Mouse (Mus musculus) limb, embryonic 12.5 days (tissue): Measurements from ENCODE around the gene Cdk14. TPM values are rescaled to one million over a fixed set of nuclear protein-coding genes. Genes with fewer than 3 reads are reported as not detected.

Experiments
- ATAC-seq: fragments of 200-750 bp; cut with Nextera tagmentation; 2 replicates; pipeline ENCODE4 v1.8.0; 2017; ENCODE audit warnings: low read depth, moderate TSS enrichment; ENCODE audit not compliant: insufficient number of reproducible peaks, insufficient read depth, low FRiP score, low TSS enrichment
- H3K27ac ChIP-seq: fragments of 300-500 bp; sonication (generic); 2 replicates; pipeline ENCODE4 v1.5.1; 2016; ENCODE audit warnings: mild to moderate bottlenecking, moderate library complexity
- H3K27me3 ChIP-seq: fragments of 300-500 bp; sonication (generic); 2 replicates; pipeline ENCODE4 v1.6.1; 2016; ENCODE audit warnings: mild to moderate bottlenecking, moderate library complexity
- H3K36me3 ChIP-seq: fragments of 300-500 bp; sonication (generic); 2 replicates; pipeline ENCODE4 v1.6.1; 2016; ENCODE audit warnings: mild to moderate bottlenecking, moderate library complexity
- H3K4me1 ChIP-seq: fragments of 300-500 bp; sonication (generic); replicated peaks from 2 replicates; pipeline ENCODE4 v1.6.1; 2016
- H3K4me2 ChIP-seq: fragments of 300-500 bp; sonication (generic); 2 replicates; pipeline ENCODE4 v1.6.1; 2016; ENCODE audit warnings: mild to moderate bottlenecking, moderate library complexity
- H3K4me3 ChIP-seq: fragments of 300-500 bp; sonication (generic); replicated peaks from 2 replicates; pipeline ENCODE4 v1.5.1; 2016; ENCODE audit warnings: mild to moderate bottlenecking
- H3K9ac ChIP-seq: fragments of 300-500 bp; sonication (generic); replicated peaks from 2 replicates; pipeline ENCODE4 v1.6.1; 2016; ENCODE audit warnings: mild to moderate bottlenecking, moderate library complexity
- H3K9me3 ChIP-seq: fragments of 300-500 bp; sonication (generic); 2 replicates; pipeline ENCODE4 v1.6.1; 2016; ENCODE audit warnings: mild to moderate bottlenecking, moderate library complexity
- WGBS: fragments of 180-500 bp; shearing (Covaris S2); methylation state at CpG from one replicate; pipeline ENCODE4 v1.1.7; 2016; 5-methylcytosine and 5-hydroxymethylcytosine counted together
- polyA plus RNA-seq: library from polyadenylated mRNA; unstranded; fragments of >200 nt; fragmentation: Nextera tagmentation; extraction: Ambion mirVana; gene quantifications from 2 replicates; pipeline ENCODE4 v1.2.1, GENCODE M21; 2016

Cdk14 gene
- polyA plus RNA-seq, 1 experiment from 2014 or later = 27.6 TPM

DNA sequence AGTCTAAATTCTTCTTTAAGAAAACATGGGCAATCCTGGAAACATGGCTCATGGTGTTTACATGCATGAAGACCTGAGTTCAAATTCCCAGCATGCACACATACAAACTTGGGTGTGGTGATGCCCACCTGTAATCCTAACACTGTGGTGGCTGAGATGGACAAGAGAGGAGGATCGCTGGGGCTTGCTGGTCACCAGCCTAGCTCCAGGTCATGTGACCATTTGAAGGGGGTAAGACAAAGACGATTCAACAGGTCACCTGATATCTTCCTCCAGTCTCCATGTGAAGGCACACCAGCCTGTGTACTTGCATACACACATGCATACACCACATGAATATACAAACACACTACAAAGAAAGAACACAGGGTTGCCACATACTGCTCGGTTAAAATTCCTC lies 406.3 kb downstream of the Cdk14 start:
- no peak overlapping the region for H3K9ac ChIP-seq
- WGBS = 90% methylated on average over 3 of the region's 3 CpGs
- no peak overlapping the region for H3K27ac ChIP-seq
- H3K36me3 ChIP-seq = no peaks in the 10 kb centered on the region
- H3K4me3 ChIP-seq = no peak overlapping the region
- no peaks in the 10 kb centered on the region for H3K27me3 ChIP-seq
- H3K9me3 ChIP-seq = no peaks in the 10 kb centered on the region
- no peaks in the 10 kb centered on the region for H3K4me1 ChIP-seq
- no peak overlapping the region for H3K4me2 ChIP-seq
- ATAC-seq = no peak

DNA sequence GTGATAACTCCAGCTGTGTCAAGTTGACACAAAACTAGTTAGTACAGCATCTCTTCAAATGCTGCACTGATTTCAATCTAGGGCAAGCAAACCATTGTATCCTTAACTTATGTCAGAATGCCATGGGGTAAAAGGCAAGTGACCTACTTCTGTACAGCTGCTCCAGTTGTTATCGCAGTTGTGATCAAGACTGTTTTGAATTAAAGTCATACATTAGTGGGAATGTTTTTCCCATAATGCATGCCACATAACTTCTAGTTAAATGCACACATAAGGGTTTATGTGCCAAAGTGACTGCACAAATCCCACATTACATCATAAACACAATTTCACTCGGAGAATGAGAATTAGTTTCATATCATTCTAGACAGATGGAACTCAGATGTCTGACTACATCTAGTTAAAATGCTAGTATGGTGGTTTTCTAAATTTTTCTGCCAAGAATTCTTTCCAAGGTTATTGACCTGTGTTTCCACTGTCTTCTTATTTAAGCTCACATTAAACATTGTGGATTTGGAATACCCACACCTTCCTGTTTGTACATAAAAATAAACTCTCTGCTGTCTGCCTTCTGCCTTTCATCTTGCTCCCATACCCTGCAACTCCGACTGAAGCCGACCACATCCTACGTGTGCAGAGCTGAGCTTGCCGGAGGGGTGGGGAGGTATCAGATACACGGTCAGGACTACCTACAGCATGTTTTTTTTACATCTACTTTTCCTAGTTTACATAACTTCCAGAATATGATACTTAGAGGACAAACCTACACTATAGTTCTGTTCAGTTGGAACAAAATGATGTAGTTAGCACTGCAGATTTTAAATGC lies 407.4 kb downstream of the Cdk14 start:
- Histone ChIP-seq H3K27me3 (no peaks in the 10 kb centered on the region), H3K27ac (no peak overlapping the region), H3K4me2 (no peak overlapping the region), H3K9me3 (no peaks in the 10 kb centered on the region), H3K4me3 (no peak overlapping the region), H3K9ac (no peak overlapping the region), H3K36me3 (no peaks in the 10 kb centered on the region), H3K4me1 (no peaks in the 10 kb centered on the region)
- WGBS = 60% methylated on average over 7 of the region's 7 CpGs
- no peak for ATAC-seq

DNA sequence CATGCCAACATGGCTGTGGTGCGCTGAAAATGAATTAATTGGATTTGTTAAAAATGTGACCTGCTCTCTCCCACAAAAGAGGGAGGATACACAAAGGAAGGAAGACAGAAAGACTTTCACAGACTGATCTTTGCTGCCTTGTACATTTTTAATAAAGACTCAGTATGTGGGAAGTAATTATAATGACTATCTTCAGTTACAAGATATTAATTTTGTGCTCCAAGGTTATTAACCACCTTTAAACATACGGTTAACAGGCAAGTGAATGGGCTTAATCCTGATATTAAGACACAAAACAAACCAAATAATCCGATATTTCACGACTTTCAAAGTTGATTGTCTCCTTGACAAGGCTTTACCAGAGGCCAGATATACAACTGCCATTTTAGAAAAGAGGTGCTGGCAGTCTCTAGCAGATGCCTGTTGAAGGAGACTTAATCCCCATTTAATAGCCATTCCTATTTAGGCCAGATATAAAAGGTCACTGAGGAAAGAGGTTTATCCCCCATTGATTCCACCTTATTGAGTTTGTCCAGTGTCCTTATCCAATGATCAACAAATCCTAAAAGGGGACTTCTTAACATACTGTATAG lies 411.9 kb downstream of the Cdk14 start:
- Histone ChIP-seq H3K27ac (no peak overlapping the region), H3K36me3 (no peaks in the 10 kb centered on the region), H3K4me3 (no peak overlapping the region), H3K9ac (no peak overlapping the region), H3K4me1 (no peaks in the 10 kb centered on the region), H3K9me3 (no peaks in the 10 kb centered on the region), H3K27me3 (no peaks in the 10 kb centered on the region), H3K4me2 (no peak overlapping the region)
- ATAC-seq = no peak
- 89% methylated on average over 4 of the region's 4 CpGs for WGBS

DNA sequence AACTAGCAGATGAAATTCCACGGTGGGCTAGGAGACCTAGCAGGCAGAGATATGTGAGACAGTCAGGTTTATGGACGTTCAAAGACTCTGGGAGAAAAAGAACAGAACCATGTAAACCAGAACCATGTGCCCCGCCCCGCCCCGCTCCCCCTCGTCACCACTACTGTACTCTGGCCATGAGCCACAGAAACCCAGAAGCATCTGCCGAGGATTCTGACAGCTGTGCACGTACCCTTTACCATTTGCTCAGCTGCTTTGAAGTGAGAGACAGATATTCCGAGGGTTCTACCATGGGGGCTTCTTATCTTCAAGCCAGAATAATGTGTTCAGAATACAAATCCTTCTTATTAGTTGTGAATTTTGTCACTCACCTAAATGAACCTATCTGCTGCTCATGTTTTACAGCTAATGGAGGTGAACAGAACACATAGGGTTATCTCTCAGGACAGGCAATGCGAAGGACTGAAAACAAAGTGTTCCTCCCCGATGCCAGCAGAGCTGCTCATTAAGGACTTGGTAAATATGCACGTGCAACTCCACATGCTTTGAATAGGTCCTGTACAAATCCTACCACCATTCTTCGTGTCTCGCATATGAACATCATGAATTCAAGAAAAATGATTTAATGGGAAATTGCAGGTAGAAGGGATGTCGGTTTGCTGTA lies 412.5 kb downstream of the Cdk14 start:
- Histone ChIP-seq H3K4me2 (no peak overlapping the region), H3K4me1 (no peaks in the 10 kb centered on the region), H3K27me3 (no peaks in the 10 kb centered on the region), H3K27ac (no peak overlapping the region), H3K4me3 (no peak overlapping the region), H3K9ac (no peak overlapping the region), H3K9me3 (no peaks in the 10 kb centered on the region), H3K36me3 (no peaks in the 10 kb centered on the region)
- ATAC-seq = no peak
- WGBS = 84% methylated on average over 15 of the region's 15 CpGs

DNA sequence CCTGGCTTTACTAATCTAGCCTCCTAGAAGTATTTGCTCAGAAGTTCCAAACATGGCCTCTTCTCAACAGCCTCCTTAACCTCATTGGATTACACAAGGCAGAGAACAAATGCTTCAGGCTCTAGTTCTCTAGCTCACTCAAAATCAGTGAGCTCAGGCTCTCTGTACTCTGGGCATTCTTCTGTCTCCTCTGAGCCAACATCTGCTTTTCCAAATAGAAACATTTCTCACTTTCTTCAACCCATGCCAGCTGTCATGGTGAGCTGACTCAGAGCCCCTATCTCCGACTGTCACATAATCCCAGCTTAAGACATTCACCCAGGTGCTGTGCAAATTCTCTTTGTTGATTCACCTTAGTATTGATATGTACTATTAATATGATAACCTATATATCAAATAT lies 414.5 kb downstream of the Cdk14 start:
- no peaks in the 10 kb centered on the region for H3K4me1 ChIP-seq
- ATAC-seq = no peak
- no peak overlapping the region for H3K4me3 ChIP-seq
- no peaks in the 10 kb centered on the region for H3K36me3 ChIP-seq
- no peaks in the 10 kb centered on the region for H3K27me3 ChIP-seq
- H3K27ac ChIP-seq = no peak overlapping the region
- no peak overlapping the region for H3K4me2 ChIP-seq
- H3K9me3 ChIP-seq = no peaks in the 10 kb centered on the region
- WGBS = 91% methylated on average over 1 of the region's 1 CpGs
- no peak overlapping the region for H3K9ac ChIP-seq

DNA sequence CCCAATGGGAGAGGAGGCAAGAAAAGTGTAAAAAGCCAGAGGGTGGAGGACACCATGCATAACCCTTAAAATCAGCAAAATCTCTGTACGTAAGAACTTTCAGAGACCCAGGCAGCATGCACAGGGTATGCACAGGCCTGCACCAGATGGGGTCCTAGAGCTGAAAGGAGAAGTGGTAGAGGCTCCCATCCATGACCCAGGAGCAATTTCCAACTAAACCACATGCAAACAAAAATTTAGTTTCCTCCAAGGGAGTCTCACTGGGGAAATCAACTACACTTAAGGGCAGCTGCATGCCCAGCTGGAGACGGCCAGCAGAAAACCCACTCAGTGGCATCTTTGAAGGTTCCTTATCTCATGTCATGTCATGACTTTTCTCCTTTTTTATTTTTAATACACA lies 415.4 kb downstream of the Cdk14 start:
- Histone ChIP-seq H3K4me1 (no peaks in the 10 kb centered on the region), H3K4me3 (no peak overlapping the region), H3K9me3 (no peaks in the 10 kb centered on the region), H3K36me3 (no peaks in the 10 kb centered on the region), H3K4me2 (no peak overlapping the region), H3K27ac (no peak overlapping the region), H3K9ac (no peak overlapping the region), H3K27me3 (no peaks in the 10 kb centered on the region)
- no peak for ATAC-seq
- WGBS = 90% methylated on average over 2 of the region's 2 CpGs

DNA sequence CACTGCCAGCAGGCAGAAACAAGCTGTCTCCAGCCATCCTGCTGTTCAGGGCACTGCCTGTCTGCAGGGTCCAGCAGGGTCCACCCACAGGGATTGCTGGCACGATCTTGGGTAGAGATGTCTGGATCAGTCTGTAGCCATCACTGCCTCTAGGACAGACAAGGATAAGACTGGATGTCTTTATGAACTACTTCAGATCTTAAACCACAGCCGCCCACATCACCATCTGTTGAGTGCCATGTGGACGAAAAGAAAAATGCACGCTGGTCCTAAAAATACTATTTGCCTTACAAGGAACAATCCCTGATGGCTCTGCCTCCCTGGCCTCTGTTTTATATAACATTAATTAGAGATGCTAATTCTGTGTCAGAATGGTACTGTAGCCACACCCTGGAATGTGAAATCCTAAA lies 426.9 kb downstream of the Cdk14 start:
- H3K27ac ChIP-seq = no peak overlapping the region
- H3K9ac ChIP-seq = no peak overlapping the region
- H3K36me3 ChIP-seq = no peaks in the 10 kb centered on the region
- no peaks in the 10 kb centered on the region for H3K9me3 ChIP-seq
- ATAC-seq = no peak
- no peak overlapping the region for H3K4me2 ChIP-seq
- no peaks in the 10 kb centered on the region for H3K27me3 ChIP-seq
- no peak overlapping the region for H3K4me3 ChIP-seq
- no peaks in the 10 kb centered on the region for H3K4me1 ChIP-seq
- WGBS = 84% methylated on average over 4 of the region's 4 CpGs

DNA sequence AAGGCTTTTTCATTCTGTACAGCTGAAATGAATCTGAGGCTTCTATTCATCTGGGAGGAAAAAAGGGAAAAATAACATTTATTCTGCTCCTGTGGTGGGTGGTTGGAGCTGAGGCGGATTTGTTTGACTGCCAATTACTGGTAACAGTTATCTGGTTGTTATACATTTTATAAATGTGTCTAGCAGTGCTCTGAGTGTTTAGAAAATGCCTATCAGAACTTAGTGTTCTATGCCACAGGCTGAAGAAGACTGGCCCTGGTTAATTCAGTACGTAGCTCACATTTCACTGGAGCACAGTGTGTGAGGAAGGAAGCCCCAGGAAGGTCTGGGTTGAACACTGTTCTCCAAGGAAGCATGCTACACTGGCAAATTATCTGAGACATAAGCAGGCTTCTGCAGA lies 429.1 kb downstream of the Cdk14 start:
- H3K4me1 ChIP-seq = no peaks in the 10 kb centered on the region
- no peaks in the 10 kb centered on the region for H3K36me3 ChIP-seq
- no peak for ATAC-seq
- no peaks in the 10 kb centered on the region for H3K9me3 ChIP-seq
- H3K27me3 ChIP-seq = no peaks in the 10 kb centered on the region
- no peak overlapping the region for H3K4me2 ChIP-seq
- no peak overlapping the region for H3K4me3 ChIP-seq
- H3K9ac ChIP-seq = no peak overlapping the region
- no peak overlapping the region for H3K27ac ChIP-seq
- WGBS = 74% methylated on average over 2 of the region's 2 CpGs

DNA sequence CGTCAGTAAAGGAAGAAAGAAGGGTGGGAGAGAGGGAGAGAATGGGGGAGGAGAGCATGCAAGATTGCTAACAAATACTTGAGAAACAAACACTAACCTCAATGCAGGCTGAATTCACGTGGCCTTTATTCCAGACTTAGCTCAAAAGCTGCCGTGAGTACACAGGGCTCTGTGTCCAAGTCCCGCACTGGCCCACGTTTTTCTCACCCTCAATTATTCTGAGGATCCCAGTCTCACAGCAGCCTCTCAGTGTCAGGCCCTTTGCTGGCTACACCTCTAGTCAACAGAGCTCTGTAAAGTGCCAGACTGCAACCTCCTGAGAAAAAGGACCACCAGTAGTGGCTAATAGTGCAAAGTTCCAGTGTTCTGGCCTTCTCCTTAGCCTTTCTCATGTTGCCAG lies 429.9 kb downstream of the Cdk14 start:
- Histone ChIP-seq H3K9me3 (no peaks in the 10 kb centered on the region), H3K27me3 (no peaks in the 10 kb centered on the region), H3K9ac (no peak overlapping the region), H3K4me1 (no peaks in the 10 kb centered on the region), H3K27ac (no peak overlapping the region), H3K36me3 (no peaks in the 10 kb centered on the region), H3K4me2 (no peak overlapping the region), H3K4me3 (no peak overlapping the region)
- ATAC-seq = no peak
- WGBS = 73% methylated on average over 5 of the region's 5 CpGs

DNA sequence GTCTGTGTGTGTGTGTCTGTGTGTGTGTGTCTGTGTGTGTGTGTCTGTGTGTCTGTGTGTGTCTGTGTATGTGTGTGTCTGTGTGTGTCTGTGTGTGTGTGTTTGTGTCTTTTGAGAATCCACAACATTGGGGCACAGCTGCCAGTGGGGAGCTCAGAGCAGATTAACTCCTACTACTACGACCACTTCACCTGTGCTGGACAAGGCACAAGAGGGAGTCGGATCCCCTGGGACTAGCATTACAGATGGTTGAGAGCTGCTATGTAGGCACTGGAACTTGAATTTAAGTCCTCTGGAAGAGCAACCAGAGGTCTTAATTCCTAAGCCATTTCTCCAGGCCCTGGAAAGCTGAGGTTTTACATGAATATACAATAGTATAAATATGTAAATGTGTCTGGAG lies 433.9 kb downstream of the Cdk14 start:
- H3K4me1 ChIP-seq = no peaks in the 10 kb centered on the region
- no peak overlapping the region for H3K4me2 ChIP-seq
- no peaks in the 10 kb centered on the region for H3K36me3 ChIP-seq
- H3K27ac ChIP-seq = no peak overlapping the region
- H3K9ac ChIP-seq = no peak overlapping the region
- H3K4me3 ChIP-seq = no peak overlapping the region
- WGBS = 81% methylated on average over 2 of the region's 2 CpGs
- H3K9me3 ChIP-seq = no peaks in the 10 kb centered on the region
- H3K27me3 ChIP-seq = no peaks in the 10 kb centered on the region
- ATAC-seq = no peak

DNA sequence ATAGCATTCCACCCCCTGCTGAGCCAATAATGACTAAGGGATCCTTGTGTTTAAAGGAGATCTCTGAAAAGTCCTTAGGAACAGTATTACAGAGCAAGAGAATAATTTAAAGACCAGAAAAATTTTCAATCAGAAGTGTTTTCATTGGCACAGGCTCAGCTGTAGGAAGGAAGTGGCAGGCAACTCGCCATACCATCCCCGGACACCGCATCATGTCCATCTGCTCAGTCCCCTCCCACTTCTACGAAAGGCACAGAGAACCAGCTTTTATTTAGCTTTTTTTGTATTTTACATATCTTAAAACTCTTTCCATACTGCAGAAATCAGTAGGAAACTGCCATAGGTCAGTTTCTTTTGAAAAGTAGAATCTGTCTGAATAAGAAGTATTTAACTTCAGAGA lies 440.6 kb downstream of the Cdk14 start:
- ATAC-seq = no peak
- Histone ChIP-seq H3K36me3 (no peaks in the 10 kb centered on the region), H3K4me1 (no peaks in the 10 kb centered on the region), H3K9ac (no peak overlapping the region), H3K4me2 (no peak overlapping the region), H3K9me3 (no peaks in the 10 kb centered on the region), H3K4me3 (no peak overlapping the region), H3K27me3 (no peaks in the 10 kb centered on the region), H3K27ac (no peak overlapping the region)
- WGBS = 90% methylated on average over 4 of the region's 4 CpGs
